Mouse (Mus musculus) left cerebral cortex, adult 9 months (tissue): ENCODE results near the gene Ap3d1.

Source experiments
- DNase-seq, 2 experiments: peaks; one replicate each; pipeline ENCODE4 v3.0.0; 2022; ENCODE audit warnings: low spot score in 2 of 2

Ap3d1 gene

GRCm38 (mm10) chr10:80757717-80758116 is 15.7 kb upstream of the Ap3d1 start:
- peak in 1 of 2 experiments; percentile 79 for DNase-seq

- DNase-seq, result peak in 1 of 2 experiments; percentile 71
Observed at GRCm38 (mm10) chr10:80756967-80757366, 14.9 kb upstream of the Ap3d1 start.

GRCm38 (mm10) chr10:80756509-80756908 is 14.4 kb upstream of the Ap3d1 start:
- DNase-seq, result no peak

- no peak for DNase-seq
Observed at GRCm38 (mm10) chr10:80756099-80756498, 14.0 kb upstream of the Ap3d1 start.

GRCm38 (mm10) chr10:80755291-80756015 is 13.4 kb upstream of the Ap3d1 start:
- no peak for DNase-seq

- peak; percentile 94 to 97 for DNase-seq
Observed at GRCm38 (mm10) chr10:80754594-80755290, 12.7 kb upstream of the Ap3d1 start, which contains the start of gene Dot1l. Dot1l (plus strand) TSS chr10:80755206.

GRCm38 (mm10) chr10:80752079-80752625 is 10.1 kb upstream of the Ap3d1 start:
- DNase-seq, result no peak

GRCm38 (mm10) chr10:80751188-80751832 is 9.2 kb upstream of the Ap3d1 start:
- peak; percentile 74 to 81 for DNase-seq

GRCm38 (mm10) chr10:80748609-80749008 is 6.5 kb upstream of the Ap3d1 start:
- no peak for DNase-seq

- DNase-seq, result peak in 1 of 2 experiments; percentile 70
Observed at GRCm38 (mm10) chr10:80747410-80747809, 5.3 kb upstream of the Ap3d1 start.

- no peak for DNase-seq
Observed at GRCm38 (mm10) chr10:80744262-80744661, 2.2 kb upstream of the Ap3d1 start.

- no peak for DNase-seq
Observed at GRCm38 (mm10) chr10:80741634-80742179, 357 bp downstream of the Ap3d1 start.

- no peak for DNase-seq
Observed at GRCm38 (mm10) chr10:80741146-80741545, 918 bp downstream of the Ap3d1 start.

GRCm38 (mm10) chr10:80738657-80739056 is 3.4 kb downstream of the Ap3d1 start:
- DNase-seq, result no peak

GRCm38 (mm10) chr10:80736731-80737130 is 5.3 kb downstream of the Ap3d1 start:
- DNase-seq, result no peak

GRCm38 (mm10) chr10:80732611-80733101 is 9.4 kb downstream of the Ap3d1 start:
- DNase-seq, result no peak

GRCm38 (mm10) chr10:80727369-80728127 is 14.5 kb downstream of the Ap3d1 start:
- DNase-seq, result no peak

GRCm38 (mm10) chr10:80717281-80717680 is 24.8 kb downstream of the Ap3d1 start:
- no peak for DNase-seq

GRCm38 (mm10) chr10:80710834-80711233 is 31.2 kb downstream of the Ap3d1 start:
- no peak for DNase-seq

- DNase-seq, result no peak
Observed at GRCm38 (mm10) chr10:80705479-80705878, 36.6 kb downstream of the Ap3d1 start.

- DNase-seq, result no peak
Observed at GRCm38 (mm10) chr10:80705033-80705432, 37.0 kb downstream of the Ap3d1 start.
